Mouse (Mus musculus) right cerebral cortex, postnatal 10 days (tissue): ENCODE measurements at regions not wholly inside any gene's neighbourhood (a gene's known extent, or its start where the extent isn't known, plus 50 kb on each side); places are given as distances from the start of the nearest gene placed in this dataset.

Experiments used
- DNase-seq, 2 experiments: peaks; one replicate each; pipeline ENCODE4 v3.0.0; 2021; ENCODE audit warnings: low spot score in 2 of 2

DNA sequence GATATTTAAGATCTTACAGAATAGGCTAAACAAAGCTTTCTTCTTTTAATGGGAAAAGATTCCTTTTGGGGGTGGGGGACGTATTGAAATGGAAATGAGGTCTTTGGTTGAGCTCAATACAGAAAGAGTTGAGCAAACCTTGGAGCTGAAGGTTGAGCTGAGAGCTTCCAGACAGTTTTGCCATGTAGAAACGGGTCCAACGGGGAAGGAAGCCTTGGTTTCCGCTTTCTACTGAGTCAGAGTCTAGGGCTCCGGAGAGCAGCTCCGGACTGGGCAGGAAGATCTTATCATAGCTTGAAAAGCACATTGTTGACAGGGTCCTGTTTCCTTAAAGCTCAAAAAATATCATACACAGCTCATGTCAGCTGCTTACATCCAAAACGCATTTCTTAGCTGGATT, 97.0 kb upstream of the Myo10 start:
- no peak for DNase-seq

DNA sequence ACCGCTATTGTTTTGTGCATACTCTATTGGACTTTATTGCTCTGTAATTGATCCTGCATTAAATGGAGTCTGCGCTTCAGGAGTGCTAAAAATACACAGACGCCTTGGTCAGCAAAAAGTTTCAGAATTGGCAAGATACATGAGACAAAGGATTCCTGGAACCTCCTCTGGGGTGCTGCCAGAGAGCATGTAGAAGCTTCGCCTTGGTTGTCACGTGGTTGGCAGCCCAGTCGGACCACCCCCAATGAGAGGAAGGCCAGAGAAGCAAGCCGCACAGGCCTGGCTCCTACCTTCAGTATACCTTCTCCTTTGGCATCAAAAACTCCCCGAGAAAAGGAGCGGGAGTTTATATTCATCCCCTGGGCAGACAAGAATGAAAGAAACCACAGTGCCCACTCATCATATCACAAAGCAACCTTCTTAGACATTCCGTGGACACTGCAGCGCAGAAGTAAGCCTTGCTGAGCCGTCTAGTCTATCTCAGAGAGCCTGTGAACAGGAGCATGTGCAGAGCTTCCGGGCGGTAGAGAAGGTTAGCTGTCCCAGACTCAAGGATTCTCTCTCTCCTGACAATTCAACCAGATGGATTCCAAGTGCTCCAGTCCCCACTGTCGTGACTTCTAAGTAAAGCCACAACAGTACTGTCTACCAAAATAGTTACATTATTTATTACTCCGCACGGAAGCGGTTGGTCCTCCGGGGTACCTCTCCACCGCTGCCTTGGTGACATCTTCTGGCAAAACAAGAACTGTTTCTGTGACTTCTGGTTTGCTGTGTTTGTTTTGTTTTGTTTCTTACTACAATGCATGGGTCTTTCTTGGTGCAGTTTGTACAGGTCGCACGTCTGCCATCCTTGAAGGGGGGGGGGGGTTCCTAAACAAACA, 85.6 kb upstream of the Myo10 start:
- peak in 1 of 2 experiments; percentile 21 for DNase-seq

DNA sequence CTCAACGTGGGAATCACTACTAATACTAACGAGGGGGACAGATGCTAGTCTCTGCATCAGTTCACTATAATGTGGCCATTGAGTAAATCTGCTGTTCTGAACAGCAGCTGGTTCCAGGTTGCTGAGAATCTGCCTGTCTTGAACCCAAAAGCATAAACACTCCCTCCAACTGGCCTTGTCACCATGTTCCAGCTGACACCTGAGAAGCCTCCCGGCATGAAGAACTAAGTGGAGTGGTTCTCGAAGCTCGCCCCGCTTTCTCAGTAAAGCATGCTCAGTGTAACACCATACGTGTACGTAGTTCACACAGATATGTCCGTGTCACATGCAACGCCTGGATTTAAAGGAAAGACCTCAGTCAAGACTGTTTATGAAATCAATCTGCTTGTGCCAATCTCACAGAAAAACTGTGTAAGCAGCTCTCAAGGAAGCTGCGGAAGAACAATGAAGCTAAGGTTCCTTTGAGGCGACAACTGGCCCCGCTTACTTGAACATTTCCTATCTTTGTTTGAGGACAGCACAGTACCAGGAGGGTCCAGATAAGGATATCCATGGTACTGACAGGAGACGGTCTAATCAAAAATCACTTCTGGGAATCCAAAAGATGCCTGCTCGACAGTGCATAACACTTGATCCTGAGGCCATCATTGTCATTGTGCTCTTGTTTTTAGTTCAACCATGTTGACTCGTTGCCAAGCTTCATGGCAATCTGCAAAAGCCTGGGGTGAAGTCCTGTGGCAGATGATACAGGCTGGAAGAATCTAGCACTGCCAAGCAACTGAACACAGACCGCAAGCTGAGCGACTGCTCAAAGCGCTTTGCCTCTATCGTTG, 82.8 kb upstream of the Myo10 start:
- DNase-seq, result no peak

DNA sequence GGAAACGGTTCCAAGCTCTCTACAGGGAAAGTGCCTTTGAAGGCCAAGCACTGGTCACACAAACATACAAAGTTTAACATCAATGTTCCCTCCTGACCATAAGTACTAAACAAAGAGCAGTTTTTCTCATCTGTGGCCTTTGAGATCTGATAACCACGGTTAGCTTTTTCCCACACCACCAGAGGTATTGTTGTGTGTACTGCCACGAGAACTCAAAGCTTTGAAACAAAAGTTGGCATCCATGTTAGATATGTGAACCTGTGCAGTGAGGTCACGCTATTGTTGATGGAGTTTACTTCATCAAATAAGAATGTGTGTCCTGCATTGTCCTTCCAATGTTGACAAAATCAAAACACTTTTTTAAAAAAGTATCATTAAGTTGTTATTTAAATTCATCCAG, 79.9 kb upstream of the Myo10 start:
- DNase-seq, result no peak

DNA sequence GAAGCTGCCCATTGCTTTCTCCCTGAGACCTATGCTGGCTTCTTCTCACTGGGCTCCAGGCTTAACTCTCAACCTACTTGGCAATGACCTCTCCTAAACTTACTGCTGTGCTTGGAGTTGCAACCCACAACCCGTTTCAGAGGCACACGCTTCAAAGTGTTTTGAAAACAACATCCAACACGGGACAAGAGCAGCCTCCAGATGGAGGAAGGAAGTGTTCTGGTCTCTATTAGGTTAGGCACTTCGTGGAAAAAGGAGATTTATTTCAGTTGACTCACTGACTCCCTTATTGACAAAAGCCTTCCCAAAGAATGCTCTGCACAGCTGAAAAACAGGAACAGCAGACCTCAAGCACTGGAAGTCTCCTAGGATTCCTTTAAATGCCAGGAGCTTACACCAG, 76.1 kb upstream of the Myo10 start:
- DNase-seq, result no peak

DNA sequence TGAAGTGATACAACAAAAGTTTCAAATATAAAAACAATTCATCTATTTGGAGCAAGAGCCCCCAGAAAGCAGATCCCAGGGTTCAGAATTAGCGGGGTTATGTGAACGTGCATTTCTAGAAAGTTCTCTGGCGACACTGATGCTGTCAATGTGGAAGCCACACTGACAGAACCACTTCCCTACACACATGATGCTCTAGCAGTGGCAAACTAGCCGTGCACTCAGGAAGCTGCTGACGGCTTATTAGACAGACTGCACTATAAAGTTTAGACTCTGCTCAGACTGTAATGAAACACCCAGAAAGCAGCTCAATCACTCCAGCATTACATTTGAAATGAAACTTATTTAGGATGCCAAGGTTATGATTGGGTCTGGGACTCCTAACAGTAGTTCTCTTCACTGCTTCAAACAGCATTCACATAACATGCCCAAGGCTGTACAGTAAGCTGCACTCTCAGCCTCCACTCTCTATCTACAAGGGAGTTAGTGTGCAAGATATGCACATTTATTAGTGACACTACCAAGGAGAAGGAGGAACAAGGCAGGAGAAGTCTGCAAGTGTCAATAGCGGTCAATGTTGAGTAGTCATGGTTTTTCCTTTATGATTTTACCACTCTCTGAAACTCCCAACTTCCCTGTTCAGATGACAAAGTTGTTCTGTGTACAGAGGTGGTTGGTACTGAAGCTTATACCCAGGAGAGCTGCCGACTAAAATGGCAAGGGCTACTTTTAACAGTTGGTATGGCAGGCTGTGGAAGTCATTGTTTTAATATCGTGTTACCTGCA, 71.9 kb upstream of the Myo10 start:
- no peak for DNase-seq

DNA sequence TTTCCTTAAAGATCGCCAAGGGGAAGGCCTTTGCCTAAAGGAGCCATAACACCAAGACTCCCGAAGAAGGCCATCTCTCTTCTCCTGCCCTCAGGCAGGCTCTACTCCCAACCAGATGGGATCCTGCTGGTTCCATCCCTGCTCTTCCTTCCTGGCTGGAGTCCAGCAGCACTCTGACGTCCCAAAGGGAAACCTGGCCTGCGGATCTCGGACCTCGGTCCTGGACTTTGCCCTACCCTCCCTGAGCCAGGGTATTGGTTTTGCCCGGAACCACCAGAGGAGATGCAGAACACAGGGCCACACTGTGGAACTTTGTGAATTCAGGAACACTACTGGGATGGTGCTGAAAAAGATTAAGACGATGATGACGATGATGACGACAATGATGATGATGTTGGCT, 67.4 kb upstream of the Myo10 start:
- DNase-seq, result no peak

DNA sequence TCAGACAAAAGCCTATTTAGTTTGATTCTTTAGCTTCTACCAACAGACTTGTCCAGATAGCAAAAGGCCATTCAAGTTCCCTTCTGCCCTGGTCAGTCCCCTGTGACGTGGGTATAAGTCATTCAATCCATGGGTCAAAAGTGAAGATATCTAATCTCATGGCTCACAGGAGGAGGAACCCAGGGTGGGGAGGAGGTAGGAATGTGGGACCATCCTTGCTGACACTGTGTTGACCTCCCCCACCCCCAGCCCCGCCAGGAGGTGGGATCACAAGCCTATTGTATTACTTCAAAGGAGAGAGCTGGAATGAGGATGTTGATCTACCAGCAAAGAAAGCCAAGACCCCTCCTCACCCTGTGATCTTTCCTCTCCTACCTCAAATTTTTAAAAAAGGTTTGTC, 66.5 kb upstream of the Myo10 start:
- no peak for DNase-seq

DNA sequence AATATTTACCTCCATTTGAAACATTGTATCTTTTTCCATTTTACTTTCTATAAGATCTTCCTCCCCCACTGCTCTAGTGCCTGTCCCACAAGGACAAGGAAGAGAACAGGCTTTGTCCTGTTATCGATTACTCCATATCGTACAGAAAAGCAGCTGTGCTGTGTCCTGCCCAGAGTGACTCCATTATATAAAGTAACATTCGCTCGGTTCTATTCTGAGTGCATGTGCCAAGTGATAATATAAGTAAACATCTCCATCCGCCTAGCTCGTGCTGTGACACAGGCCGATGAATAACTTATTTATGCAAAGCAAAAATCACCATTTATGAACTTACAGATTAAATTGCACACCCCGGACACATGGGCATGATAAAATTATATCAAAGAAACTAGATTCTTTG, 64.8 kb upstream of the Myo10 start:
- DNase-seq, result no peak

DNA sequence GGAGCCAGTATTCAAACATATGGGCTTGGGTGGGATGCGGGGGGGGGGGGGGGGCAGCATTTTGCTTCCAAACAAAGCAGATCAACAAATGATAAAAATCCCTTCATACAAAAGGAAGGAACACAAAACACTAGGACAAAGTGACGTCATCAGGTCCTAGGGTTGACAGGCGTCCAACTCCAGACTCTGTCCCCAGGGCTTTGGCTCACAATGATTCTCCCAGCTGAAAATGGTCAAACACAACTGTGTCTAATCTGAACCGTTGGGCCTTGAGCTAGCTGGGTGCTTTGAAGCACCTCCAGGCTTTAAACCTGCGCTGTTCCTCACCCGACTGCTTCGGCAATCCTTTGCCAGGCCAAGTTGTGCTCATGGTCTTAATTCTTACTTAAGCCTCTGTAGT, 64.1 kb upstream of the Myo10 start:
- no peak for DNase-seq

DNA sequence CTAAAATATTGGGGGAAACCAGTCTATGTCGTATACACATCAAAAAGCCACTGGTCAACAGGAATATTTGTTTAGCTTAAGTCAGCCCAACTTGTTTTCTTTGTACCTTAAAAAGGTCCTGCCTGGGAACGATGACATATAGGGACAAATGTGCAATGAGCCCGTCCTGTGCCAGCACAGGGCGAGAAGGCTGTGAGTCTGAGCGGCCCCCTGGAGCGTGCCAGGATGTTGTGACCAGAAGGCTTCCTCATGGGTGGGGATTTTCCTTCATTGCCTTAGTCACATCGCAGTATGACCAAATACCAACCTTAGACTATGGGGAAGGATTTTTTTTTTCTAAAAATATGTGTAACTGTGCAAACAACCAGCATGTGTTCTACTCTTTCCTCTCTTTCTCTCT, 58.7 kb upstream of the Myo10 start:
- no peak for DNase-seq

DNA sequence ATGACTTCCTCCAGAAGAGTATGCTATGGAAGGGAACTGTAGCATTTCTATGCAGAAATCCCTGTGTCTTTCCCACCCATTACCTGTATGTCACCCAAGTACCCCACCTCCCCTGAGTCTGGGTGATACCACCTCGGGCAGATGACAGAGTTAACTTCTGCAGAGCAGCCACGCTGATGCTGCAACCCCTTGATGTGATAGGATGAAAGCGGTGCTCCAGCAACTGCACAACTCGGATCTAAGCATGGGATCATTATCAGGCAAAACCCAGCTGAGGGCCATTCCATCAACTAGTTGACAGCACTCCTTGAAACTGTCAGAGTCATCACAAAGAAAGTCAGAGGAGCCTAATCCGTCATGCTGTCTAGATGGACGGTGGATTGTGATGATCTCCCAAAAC, 49.8 kb upstream of the Myo10 start:
- no peak for DNase-seq
